Mouse (Mus musculus): ENCODE data around the gene Slc9a5. TPM values are rescaled to one million over a fixed set of nuclear protein-coding genes. Genes with fewer than 3 reads are reported as not detected.
A peak's percentile ranks its signal among the peaks of the same experiment; 100 is the strongest.

Slc9a5 gene
- polyA plus RNA-seq, 1 experiment from 2014 or later: 1.4 TPM

DNA sequence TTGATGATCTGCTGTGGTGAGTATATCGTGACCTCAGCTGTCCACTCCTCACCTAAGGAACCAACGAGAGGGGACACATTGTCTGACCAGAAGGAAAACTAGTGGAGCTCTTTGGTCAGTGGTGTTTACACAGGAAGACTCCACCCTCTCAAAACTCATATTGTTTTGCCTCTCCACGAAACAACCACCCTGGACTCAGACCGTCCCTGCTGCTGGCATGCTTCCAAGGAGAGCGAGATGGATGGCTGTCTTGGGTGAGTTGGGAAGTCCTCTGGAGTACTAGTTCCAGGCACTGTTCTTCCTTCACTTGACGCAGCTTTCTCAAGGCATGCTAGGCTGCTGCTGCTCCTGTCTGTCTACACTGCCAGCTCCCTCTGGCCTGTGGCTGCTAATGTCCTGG is 40.5 kb downstream of the Slc9a5 start:
- H3K27ac ChIP-seq (replicated peaks): no peak overlapping the region

DNA sequence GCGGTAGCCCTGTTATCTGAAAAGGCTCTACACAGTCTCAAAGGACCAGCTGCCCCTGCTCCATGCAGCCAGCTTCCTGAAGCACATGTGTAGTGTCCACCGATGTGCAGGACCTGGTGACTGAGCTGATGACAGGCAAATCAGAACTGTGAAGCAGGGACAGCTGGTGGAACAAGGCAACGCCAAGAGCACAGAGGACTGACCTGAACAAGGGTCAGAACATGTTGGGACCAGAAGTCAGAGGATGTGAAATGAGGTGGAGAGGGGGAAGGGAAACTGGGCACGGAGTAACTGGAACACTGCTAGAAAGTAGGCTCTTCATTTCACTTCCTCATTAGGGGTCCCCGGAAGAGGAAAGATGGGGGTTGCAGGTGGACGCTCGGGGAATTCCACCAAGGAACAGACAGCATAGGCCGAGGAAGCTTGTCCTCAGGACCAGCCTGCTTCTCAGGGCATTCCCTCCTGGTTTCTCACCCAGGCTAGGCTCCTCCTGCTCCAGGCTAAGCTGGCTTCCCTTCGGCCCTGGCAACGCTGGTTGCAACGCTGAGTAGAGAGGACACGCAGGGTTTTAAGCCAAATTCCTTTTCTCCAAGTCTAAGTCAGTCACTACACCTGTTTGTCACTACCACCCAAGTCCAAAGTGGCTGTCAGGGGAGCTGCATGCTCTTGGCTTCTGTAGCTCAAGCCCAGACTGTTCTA is 44.6 kb downstream of the Slc9a5 start:
- Histone ChIP-seq H3K9ac (no peak overlapping the region), H3K9me3 (no peaks in the 10 kb centered on the region), H3K4me2 (no peak overlapping the region), H3K4me3 (no peak overlapping the region), H3K27ac (replicated peaks) (no peak overlapping the region), H3K27me3 (replicated peaks) (peaks cover 63% of the 10 kb centered on the region), H3K36me3 (no peaks in the 10 kb centered on the region), H3K4me1 (peaks cover 13% of the 10 kb centered on the region)
- 69% methylated on average over 12 of the region's 12 CpGs for WGBS
- no peak for ATAC-seq (ENCODE audit: extremely low read depth, insufficient number of reproducible peaks, low FRiP score, low TSS enrichment)

More for the DNA sequence above, 40.5 kb downstream of the Slc9a5 start:
- no peak for ATAC-seq (ENCODE audit: extremely low read depth, insufficient number of reproducible peaks, low FRiP score, low TSS enrichment)
- Histone ChIP-seq H3K4me2 (no peak overlapping the region), H3K4me1 (peaks cover 38% of the 10 kb centered on the region), H3K9ac (no peak overlapping the region), H3K4me3 (no peak overlapping the region), H3K9me3 (no peaks in the 10 kb centered on the region), H3K27me3 (replicated peaks) (peaks cover 43% of the 10 kb centered on the region), H3K36me3 (no peaks in the 10 kb centered on the region)
- 68% methylated on average over 6 of the region's 6 CpGs for WGBS

DNA sequence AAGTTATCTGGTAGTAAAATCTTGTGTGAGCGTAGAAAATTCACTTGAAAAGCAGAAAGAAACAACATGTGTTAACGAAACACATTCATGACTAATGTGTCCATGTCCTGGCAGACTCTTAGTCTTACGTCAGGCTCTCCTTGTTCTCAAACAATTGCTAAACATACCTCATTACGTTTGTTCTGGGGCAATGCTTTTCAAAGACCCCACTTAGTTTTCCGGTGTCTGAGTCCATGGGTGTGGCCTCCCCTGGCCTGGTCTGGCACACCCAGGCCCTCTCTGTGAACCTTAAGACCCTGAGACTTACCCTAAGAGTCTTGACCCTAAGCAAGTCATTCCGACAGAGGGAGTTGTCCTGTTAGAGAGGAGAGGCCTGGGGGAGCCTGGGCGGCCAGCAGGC is 45.3 kb downstream of the Slc9a5 start:
- Histone ChIP-seq H3K27ac (replicated peaks) (no peak overlapping the region), H3K27me3 (replicated peaks) (peaks cover 69% of the 10 kb centered on the region), H3K4me1 (peaks cover 8% of the 10 kb centered on the region), H3K4me2 (no peak overlapping the region), H3K9ac (no peak overlapping the region), H3K9me3 (no peaks in the 10 kb centered on the region), H3K36me3 (no peaks in the 10 kb centered on the region), H3K4me3 (no peak overlapping the region)
- no peak for ATAC-seq (ENCODE audit: extremely low read depth, insufficient number of reproducible peaks, low FRiP score, low TSS enrichment)
- 79% methylated on average over 7 of the region's 7 CpGs for WGBS

DNA sequence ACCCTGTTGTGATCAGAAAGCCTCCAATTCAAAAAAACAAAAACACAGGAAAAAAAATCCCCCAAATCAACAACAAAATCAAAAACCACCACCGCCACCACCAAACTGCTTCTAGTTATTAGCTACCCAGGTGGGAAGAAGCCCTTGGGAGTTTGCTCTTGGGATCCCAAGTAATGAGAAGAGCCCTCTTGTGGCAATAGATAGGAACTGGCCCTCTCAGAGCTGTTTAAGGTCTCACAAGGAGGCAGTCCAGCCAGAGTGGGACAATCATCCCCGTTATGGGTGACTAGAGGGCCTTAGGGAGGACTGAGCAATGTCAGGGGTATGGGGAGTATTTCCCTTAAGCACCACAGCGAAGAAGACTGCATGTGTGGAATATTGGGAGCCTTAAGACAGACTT is 49.1 kb downstream of the Slc9a5 start:
- Histone ChIP-seq H3K27me3 (replicated peaks) (peaks cover 39% of the 10 kb centered on the region), H3K4me1 (peaks cover 7% of the 10 kb centered on the region), H3K36me3 (no peaks in the 10 kb centered on the region), H3K9me3 (no peaks in the 10 kb centered on the region; the same call in 1 of the 2 replicates), H3K9ac (no peak overlapping the region), H3K4me3 (no peak overlapping the region), H3K27ac (replicated peaks) (no peak overlapping the region), H3K4me2 (no peak overlapping the region)
- 25% methylated on average over 3 of the region's 3 CpGs for WGBS
- ATAC-seq (ENCODE audit: extremely low read depth, insufficient number of reproducible peaks, low FRiP score, low TSS enrichment): no peak

DNA sequence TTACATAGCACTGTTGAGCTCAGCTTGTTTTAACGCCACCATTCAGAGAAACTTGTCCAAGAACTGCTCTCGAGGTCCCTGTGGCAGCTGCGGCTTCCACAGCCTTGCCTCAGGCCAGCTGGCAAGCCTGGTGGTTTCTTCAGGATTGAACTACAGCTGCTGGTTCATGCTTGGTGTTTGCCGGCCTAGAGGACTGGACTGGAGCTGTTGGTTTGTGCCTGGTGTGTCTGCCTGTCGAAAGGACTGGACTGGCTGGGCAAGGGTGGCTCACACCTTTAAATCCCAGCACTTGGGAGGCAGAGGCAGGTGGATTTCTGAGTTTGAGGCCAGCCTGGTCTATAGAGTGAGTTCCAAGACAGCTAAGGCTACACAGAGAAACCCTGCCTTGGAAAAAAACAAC is 51.4 kb downstream of the Slc9a5 start:
- Histone ChIP-seq H3K4me3 (no peak overlapping the region), H3K4me2 (no peak overlapping the region), H3K9ac (no peak overlapping the region), H3K27me3 (replicated peaks) (peaks cover 23% of the 10 kb centered on the region), H3K4me1 (no peaks in the 10 kb centered on the region), H3K27ac (replicated peaks) (no peak overlapping the region), H3K9me3 (no peaks in the 10 kb centered on the region; the same call in 1 of the 2 replicates), H3K36me3 (no peaks in the 10 kb centered on the region)
- 83% methylated on average over 5 of the region's 5 CpGs for WGBS
- no peak for ATAC-seq (ENCODE audit: extremely low read depth, insufficient number of reproducible peaks, low FRiP score, low TSS enrichment)

DNA sequence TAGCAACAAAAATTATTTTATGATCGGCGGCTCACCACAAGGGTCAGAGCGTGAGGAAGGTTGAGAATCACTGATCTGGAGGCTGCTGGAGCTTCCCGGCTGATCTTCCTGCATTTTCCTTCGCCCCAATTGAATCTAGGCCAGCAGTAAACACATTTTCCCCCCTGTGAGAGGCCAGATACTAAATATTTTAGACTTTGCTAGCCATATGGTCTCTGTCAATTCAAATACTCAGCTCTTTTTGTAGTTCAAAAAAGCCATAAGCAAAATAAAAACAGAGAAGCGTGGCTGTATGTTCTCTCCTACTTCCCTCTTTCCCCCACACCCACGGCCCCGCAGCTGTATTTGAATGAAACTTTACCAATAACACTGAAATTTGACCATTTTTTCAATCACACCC is 54.8 kb downstream of the Slc9a5 start:
- H3K4me3 ChIP-seq: no peak overlapping the region
- 78% methylated on average over 8 of the region's 8 CpGs for WGBS
- 0 out of 2 replicates have a peak, but pooled peaks cover 4% of the 10 kb centered on the region for H3K27me3 ChIP-seq (replicated peaks)
- H3K36me3 ChIP-seq: no peaks in the 10 kb centered on the region
- no peak overlapping the region for H3K4me2 ChIP-seq
- no peak overlapping the region for H3K27ac ChIP-seq (replicated peaks)
- H3K9ac ChIP-seq: no peak overlapping the region
- no peak for ATAC-seq (ENCODE audit: extremely low read depth, insufficient number of reproducible peaks, low FRiP score, low TSS enrichment)
- H3K9me3 ChIP-seq: no peaks in the 10 kb centered on the region; the same call in 1 of the 2 replicates
- H3K4me1 ChIP-seq: no peaks in the 10 kb centered on the region

DNA sequence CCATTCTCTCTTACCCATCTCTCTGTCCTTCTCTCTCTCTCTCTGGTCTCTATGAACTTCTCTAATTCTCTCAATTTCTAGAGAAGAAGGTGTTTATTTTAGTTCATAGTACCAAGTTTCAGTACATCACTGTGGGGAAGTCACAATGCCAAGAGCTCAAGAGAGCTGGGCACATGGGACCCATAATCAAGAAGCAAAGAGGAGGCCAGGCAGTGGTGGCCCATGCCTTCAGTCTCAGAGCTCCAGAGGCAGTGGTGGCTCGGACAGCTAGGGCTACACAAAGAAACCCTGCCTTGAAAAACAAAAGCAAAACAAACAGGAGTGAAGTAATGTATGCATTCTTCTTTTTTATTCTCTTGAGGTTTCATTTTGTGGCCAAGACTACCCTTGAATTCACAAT is 55.9 kb downstream of the Slc9a5 start:
- no peak for ATAC-seq (ENCODE audit: extremely low read depth, insufficient number of reproducible peaks, low FRiP score, low TSS enrichment)
- Histone ChIP-seq H3K4me2 (no peak overlapping the region), H3K9me3 (no peaks in the 10 kb centered on the region; the same call in 1 of the 2 replicates), H3K4me1 (no peaks in the 10 kb centered on the region), H3K27ac (replicated peaks) (no peak overlapping the region), H3K36me3 (no peaks in the 10 kb centered on the region), H3K9ac (no peak overlapping the region), H3K4me3 (no peak overlapping the region), H3K27me3 (replicated peaks) (no peaks in the 10 kb centered on the region)
- 69% methylated on average over 1 of the region's 1 CpGs for WGBS

DNA sequence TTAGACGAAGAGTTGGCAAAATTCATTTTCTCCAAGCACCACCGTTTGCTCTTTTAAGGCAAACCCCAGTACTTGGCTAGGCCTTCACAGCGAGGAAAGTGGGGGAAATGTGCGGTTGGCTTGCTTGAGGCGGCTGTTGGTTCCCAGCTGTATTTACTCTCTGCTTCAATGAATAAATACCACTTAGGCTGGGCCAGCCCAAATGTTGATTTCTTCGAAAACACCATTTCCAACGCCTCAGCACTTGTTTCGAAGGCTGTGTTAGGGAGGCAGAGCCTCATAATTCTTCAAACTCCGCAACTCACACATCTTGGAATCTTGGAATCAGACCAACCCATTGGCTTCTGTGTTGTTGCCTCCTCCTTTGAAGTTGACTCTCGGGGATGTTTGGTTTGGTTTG is 57.8 kb downstream of the Slc9a5 start:
- H3K36me3 ChIP-seq: no peaks in the 10 kb centered on the region
- no peak for ATAC-seq (ENCODE audit: extremely low read depth, insufficient number of reproducible peaks, low FRiP score, low TSS enrichment)
- no peak overlapping the region for H3K4me3 ChIP-seq
- no peak overlapping the region for H3K9ac ChIP-seq
- H3K4me1 ChIP-seq: no peaks in the 10 kb centered on the region
- H3K27me3 ChIP-seq (replicated peaks): no peaks in the 10 kb centered on the region
- H3K4me2 ChIP-seq: no peak overlapping the region
- no peaks in the 10 kb centered on the region for H3K9me3 ChIP-seq
- no peak overlapping the region for H3K27ac ChIP-seq (replicated peaks)
- WGBS: 70% methylated on average over 10 of the region's 10 CpGs

DNA sequence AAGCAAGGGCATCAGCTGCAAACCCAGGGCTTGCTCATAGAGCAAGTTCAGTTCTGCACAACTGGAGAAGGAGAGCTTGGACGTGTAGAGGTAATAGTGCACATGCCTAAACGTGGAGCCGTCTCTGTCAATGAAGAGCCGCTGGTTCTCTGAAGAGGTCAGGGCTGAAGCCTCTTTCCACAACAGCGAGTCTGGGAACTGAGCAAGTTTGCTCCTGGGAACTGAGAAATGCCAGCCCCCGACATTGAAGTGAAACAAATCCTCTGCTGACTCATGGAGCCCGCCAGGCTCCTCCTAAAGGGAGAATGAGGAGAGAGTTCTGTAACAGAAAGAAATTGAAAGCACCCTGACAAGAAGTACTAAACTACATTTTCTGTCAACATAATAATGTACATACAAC is 59.7 kb downstream of the Slc9a5 start:
- Histone ChIP-seq H3K36me3 (no peaks in the 10 kb centered on the region), H3K4me1 (peaks cover 2% of the 10 kb centered on the region), H3K9ac (no peak overlapping the region), H3K4me2 (no peak overlapping the region), H3K9me3 (no peaks in the 10 kb centered on the region), H3K27me3 (replicated peaks) (peaks cover 13% of the 10 kb centered on the region), H3K4me3 (no peak overlapping the region), H3K27ac (replicated peaks) (no peak overlapping the region)
- no peak for ATAC-seq (ENCODE audit: extremely low read depth, insufficient number of reproducible peaks, low FRiP score, low TSS enrichment)
- 48% methylated on average over 7 of the region's 7 CpGs for WGBS

DNA sequence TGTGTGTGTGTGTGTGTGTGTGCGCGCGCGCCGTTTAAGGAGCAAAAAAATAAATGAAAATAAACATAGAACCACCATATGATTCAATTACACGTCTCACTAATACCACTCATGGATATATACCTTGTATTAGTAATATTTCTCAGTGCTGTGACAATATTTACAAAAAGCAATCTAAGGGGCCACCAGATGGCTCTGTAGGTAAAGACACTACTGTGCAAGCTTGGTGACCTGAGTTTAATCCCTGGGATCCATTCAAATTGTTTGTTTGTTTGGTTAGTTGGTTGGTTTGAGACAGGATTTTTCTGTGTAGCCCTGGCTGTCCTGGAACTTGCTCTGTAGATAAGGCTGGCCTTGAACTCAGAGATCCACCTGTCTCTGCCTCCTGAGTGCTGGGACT is 61.3 kb downstream of the Slc9a5 start:
- Histone ChIP-seq H3K27ac (replicated peaks) (no peak overlapping the region), H3K27me3 (replicated peaks) (peaks cover 29% of the 10 kb centered on the region), H3K4me3 (no peak overlapping the region), H3K4me2 (no peak overlapping the region), H3K4me1 (peaks cover 7% of the 10 kb centered on the region), H3K9ac (no peak overlapping the region), H3K9me3 (no peaks in the 10 kb centered on the region), H3K36me3 (no peaks in the 10 kb centered on the region)
- ATAC-seq (ENCODE audit: extremely low read depth, insufficient number of reproducible peaks, low FRiP score, low TSS enrichment): no peak
- WGBS: 91% methylated on average over 6 of the region's 6 CpGs

DNA sequence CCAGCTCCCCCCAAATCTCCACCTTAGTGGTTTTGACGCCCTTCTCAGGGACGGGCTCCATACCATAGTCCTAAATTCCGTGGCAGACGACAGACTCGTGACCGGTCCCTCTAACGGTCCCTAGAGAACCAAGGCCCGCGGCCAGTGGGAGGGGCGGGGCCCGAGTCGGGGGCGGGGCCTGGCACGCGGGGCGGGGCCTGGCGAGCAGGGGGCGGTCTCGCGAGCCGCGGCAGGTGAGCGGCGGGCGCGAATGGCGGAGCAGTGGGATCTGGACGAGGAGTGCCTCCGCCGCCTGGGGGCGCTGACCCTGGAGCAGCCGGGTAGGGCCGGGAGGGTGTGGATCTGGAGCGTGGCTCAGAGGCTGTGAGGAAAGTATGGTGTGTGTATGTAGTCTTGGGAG is 64.7 kb downstream of the Slc9a5 start, which contains the start of the genes Kctd19 and Lrrc36:
Kctd19 (minus strand) TSS at position 112 of the 400 bp plus-strand sequence.
Lrrc36 (plus strand) TSS at position 181 of the 400 bp plus-strand sequence.
- peaks cover 7% of the 10 kb centered on the region for H3K4me1 ChIP-seq
- 2% methylated on average over 34 of the region's 34 CpGs for WGBS
- H3K4me3 ChIP-seq: peak within 1 kb of the TSS; percentile 42
- H3K9ac ChIP-seq: 0 out of 2 replicates have a peak within 1 kb of the TSS, but pooled peaks have one; percentile 21
- peak within 1 kb of the TSS; percentile 70 for H3K4me2 ChIP-seq
- H3K27me3 ChIP-seq (replicated peaks): peaks cover 43% of the 10 kb centered on the region
- H3K9me3 ChIP-seq: peaks cover 3% of the 10 kb centered on the region; the same call in 1 of the 2 replicates
- ATAC-seq (ENCODE audit: extremely low read depth, insufficient number of reproducible peaks, low FRiP score, low TSS enrichment): peak; percentile 46
- no peaks in the 10 kb centered on the region for H3K36me3 ChIP-seq
- H3K27ac ChIP-seq (replicated peaks): no peak within 1 kb of the TSS

DNA sequence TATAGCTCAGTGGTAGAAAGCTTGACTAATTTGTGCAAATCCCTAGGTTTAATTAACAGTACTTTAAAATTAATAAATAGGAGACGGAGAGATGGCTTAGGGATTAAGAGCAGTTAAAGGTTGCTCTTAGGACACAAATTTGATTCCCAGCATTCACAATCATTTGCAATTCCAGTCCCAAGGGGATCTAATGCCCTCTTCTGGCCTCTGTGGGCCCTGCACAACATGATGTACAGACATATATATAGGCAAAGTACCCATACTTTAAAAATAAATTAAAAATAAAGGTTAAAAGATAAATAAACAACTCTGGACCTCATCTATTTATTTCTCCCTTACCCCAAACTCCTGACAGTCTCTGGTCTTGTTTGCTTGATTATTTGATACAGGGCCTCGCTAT is 70.3 kb downstream of the Slc9a5 start:
- Histone ChIP-seq H3K27me3 (replicated peaks) (peaks cover 27% of the 10 kb centered on the region), H3K4me2 (no peak overlapping the region), H3K9ac (no peak overlapping the region), H3K9me3 (peaks cover 3% of the 10 kb centered on the region; the same call in 1 of the 2 replicates), H3K4me1 (no peaks in the 10 kb centered on the region), H3K27ac (replicated peaks) (no peak overlapping the region), H3K4me3 (no peak overlapping the region), H3K36me3 (no peaks in the 10 kb centered on the region)
- WGBS: 70% methylated on average over 2 of the region's 2 CpGs
- ATAC-seq (ENCODE audit: extremely low read depth, insufficient number of reproducible peaks, low FRiP score, low TSS enrichment): no peak

Data from heart, embryonic 13.5 days (tissue).